Mouse (Mus musculus) gonadal fat pad, adult 2 months (tissue): ENCODE data around the gene Duoxa2. TPM values are rescaled to one million over a fixed set of nuclear protein-coding genes. Genes with fewer than 3 reads are reported as not detected.
A peak's percentile ranks its signal among the peaks of the same experiment; 100 is the strongest.
"Not testable (repeated sequence)": the region's sequence is repeated elsewhere in the genome, so short reads cannot be mapped to it uniquely, and the experiment has no call there.

ENCODE experiments used
- DNase-seq: peaks from one replicate; pipeline ENCODE4 v3.0.0-alpha.2; 2012; ENCODE audit warnings: low read depth
- polyA plus RNA-seq: library from polyadenylated mRNA; depleted of rRNA; stranded (reverse); fragments of >200 nt; gene quantifications from 2 replicates; pipeline ENCODE4 v1.2.3, GENCODE M21; 2012

The Duoxa2 gene
- polyA plus RNA-seq, 1 experiment: 0.32 TPM

DNA sequence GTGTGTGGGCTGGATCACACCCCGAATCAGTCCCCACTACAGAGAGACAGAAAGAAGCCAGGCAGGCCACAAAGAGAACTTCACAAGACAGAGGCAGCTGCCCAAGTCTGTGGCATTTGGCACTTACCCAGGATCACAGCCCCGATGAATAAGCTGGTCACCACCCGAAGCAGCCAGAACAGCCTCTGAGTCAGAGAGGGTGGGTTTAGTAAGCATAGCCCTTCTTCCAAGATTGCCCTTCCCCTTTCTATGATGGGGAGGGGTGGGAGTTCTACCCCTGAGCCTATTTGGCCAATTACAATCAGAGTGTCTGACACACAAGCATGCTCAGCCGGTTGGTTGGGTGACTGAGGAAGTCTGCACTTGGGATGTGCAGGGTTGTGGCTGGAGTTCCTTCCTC, 7.5 kb downstream of the Duoxa2 start:
- no peak for DNase-seq

GRCm38 (mm10) chr2:122309647-122310046, 10.9 kb downstream of the Duoxa2 start:
- no peak for DNase-seq

DNA sequence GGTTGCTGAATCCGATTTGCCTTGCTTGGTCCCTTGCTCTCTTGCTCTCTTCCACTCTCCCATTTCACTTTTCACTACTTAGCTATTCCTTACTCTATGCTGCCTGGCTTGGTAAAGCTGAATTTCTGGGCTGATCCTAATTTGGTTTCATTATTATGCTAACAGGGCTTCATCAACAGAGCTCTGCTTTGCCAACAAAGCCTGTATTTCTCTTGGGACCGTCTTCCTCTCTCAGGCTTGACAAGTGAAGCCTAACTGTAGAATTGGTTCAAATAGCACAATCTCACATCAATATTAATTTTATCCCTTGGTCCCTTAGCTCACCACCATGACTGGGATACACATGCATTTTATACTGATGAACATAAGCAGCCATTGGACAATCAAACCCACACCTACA, 12.9 kb downstream of the Duoxa2 start:
- no peak for DNase-seq

- DNase-seq: peak; percentile 55
Measured at GRCm38 (mm10) chr2:122312722-122313417, 14.2 kb downstream of the Duoxa2 start.

DNA sequence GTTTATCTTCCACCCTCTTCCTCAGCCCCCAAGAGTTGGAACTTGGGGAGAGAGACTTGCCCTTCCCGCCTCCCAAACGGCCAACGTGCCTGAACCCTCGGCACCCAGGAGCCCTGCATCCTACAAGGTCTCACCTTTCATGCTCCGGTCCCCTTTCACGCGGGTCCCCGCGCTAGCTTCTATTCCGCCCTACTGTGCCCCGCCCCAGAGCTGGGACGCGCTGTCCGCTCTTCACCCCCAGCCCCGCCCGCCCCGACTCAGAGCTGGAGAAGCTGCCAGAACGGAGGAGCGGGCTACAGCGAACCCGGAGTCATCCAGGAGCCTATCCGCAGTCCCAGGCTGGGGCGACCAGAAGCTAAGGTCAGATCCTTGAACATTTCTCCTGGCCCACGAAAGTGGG, 14.8 kb downstream of the Duoxa2 start, which contains the start of gene Duoxa1:
TSS of gene Duoxa1 (minus strand) at position 195 of the 400 bp plus-strand sequence.
- no peak for DNase-seq

DNA sequence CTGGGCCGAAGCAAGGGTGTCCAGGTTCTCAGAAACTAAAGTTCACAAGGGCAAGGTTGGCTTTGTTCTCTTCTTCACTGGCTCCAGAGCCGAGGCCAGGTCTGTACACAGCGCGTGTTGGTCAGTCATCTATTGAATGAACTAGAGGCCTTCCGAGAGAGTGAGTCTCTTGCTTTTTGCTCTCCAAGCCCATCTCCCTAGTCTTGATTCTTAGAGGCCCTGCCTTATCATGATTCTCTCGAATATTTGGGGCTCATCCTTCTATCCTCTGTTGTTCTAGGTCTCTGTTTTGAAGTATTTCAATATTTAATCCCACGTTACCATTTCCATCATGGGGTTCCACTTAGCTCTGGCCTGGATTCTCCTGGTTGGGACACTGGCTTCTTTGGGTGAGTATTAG, 16.7 kb downstream of the Duoxa2 start, which contains the start of gene Duox1:
TSS of gene Duox1 (plus strand) at position 301 of the 400 bp plus-strand sequence.
- no peak for DNase-seq

DNA sequence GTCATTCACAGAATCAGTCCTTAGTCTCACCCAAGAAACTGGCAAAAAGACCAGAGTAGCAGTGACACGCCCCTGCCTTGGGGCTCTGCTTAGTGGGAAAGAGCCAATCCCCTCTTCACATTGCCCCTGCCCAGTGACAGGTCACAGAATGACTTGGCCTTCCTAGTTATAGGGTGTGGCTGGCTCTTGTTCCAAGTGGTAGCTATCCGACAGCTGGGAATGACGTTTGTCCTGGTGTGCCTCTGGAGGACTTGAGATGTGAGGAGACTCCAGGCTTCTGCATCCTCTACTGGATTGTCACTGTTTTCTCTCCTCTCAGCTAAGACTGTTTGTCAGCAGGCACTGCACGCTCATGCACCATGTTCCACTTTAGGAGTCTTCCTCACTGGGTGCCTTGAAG, 18.7 kb downstream of the Duoxa2 start:
- no peak for DNase-seq

DNA sequence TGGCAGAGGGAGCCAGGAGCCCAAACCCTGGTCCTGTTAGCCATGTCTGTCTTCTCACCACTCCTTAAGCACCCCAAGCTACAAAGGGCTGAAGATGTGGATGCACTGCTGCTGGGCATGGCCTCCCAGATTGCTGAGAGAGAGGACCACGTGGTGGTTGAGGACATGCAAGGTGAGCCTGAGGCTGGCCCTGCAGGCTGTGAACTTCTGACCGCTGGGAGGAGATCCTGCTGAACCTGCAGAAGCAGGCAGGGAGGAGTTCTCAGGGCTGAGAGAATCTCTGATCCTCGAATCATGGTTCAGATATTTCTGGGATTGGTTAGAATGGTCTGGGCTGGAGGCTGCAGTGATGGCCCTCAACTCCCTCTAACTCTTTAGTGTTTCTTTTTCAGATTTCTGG, 25.3 kb downstream of the Duoxa2 start:
- DNase-seq: no peak

- DNase-seq: no peak
Measured at GRCm38 (mm10) chr2:122324586-122324985, 25.9 kb downstream of the Duoxa2 start.

GRCm38 (mm10) chr2:122325361-122325760, 26.7 kb downstream of the Duoxa2 start:
- no peak for DNase-seq

- no peak for DNase-seq
Measured at GRCm38 (mm10) chr2:122327986-122328385, 29.3 kb downstream of the Duoxa2 start.

- DNase-seq: not testable (repeated sequence)
Measured at GRCm38 (mm10) chr2:122330317-122330716, 31.6 kb downstream of the Duoxa2 start.

DNA sequence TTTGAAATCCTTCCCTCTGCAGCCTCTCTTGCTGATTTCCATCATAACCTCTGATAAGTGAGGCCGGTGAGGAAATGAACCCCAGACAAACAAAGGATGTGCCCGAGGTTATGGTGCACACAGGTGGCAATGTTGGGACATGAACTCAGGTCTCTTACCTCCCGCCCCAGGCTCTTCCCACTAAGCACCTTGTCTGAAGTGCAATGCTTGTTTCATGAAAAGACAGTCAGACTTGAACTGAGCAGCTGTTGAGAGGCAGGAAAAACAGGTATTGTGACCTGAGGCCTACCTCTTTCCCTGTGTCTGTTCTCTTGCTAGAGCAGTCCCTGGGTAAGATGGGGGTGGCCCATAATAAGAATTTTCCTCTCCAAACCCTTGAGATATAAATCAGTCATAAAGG, 33.5 kb downstream of the Duoxa2 start:
- DNase-seq: peak; percentile 92

- DNase-seq: no peak
Measured at GRCm38 (mm10) chr2:122334170-122334569, 35.5 kb downstream of the Duoxa2 start.

DNA sequence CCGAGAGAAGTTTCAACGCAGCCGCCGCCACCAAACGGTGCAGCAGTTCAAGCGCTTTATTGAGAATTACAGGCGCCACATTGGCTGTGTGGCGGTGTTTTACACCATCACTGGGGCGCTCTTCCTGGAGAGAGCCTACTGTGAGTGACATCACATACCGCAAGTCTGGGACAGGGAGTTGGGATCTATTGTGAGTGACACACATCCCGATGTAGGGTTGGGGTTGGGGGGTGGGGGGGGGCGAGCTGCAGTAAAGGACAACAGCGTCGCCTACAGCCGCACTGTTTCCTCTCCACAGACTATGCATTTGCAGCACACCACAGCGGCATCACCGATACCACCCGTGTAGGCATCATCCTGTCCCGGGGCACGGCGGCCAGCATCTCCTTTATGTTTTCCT, 38.6 kb downstream of the Duoxa2 start:
- DNase-seq: no peak

DNA sequence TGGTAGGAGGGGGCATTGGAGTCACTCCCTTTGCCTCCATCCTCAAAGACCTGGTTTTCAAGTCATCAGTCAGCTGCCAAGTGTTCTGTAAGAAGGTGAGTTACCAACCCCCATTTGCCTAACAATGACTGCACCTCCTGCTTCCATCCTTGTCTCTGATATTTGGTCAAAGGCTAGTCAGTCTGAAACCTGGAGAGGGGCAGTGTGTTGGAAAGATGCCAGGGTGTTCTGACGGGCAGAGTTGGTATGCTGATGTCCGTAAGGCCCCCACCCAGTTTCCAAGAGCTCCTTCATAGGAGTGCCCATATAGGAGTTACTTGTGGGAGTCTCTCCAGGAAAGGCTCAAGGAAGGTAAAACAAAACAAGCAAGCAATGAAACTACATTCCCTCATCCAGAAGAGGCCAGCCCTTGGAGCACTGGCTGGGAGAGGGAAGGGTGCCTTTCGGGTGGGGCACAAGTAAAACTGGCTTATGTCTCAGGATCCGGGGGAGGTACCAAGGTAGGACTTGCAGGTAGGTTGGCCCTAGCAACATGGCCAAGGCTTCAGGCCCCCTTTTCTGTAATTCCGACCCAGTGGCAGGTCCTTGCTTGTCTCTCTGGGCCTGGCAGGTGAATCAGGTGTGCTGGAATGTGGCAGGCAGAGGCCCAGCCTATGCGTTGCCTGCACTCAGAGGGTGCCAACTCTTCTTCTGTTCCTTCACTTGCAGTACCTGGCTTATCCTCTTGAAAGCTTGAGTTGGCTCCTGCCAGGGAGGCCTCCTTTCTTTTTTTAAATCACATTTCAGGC, 46.6 kb downstream of the Duoxa2 start:
- DNase-seq: peak; percentile 68

DNA sequence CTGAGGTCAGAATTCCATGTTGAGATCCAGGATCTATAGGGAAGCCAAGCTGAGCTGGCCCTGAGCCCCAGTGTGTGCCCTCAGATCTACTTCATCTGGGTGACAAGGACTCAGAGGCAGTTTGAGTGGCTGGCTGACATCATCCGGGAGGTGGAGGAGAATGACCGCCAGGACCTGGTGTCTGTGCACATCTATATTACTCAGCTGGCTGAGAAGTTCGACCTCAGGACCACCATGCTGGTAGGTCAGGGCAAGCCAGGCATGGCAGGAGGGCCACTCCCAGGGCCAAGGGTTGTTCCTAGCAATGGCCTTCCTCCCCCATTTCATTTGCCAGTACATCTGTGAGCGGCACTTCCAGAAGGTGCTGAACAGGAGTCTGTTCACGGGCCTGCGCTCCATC, 47.5 kb downstream of the Duoxa2 start:
- DNase-seq: not testable (repeated sequence)

DNA sequence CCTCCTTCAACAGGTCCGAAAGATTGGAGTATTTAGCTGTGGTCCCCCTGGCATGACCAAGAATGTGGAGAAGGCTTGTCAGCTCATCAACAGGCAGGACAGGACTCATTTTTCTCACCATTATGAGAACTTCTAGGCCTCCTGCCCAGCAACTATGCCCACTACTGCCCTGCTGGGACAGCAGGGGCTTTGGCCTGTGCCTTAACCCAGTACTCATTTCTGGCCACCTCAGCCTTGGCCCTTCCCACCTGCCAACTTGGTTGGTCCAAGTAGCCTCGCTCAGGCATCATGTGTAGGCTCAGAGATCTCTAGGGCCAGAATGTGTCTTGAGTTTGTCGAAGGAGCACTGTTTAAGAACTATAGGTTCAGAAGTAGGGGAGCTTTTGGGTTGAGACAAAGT, 48.6 kb downstream of the Duoxa2 start:
- DNase-seq: no peak

GRCm38 (mm10) chr2:122348531-122349131, 49.9 kb downstream of the Duoxa2 start:
- no peak for DNase-seq

- DNase-seq: no peak
Measured at GRCm38 (mm10) chr2:122349136-122349785, 50.6 kb downstream of the Duoxa2 start.

GRCm38 (mm10) chr2:122351156-122351930, 52.6 kb downstream of the Duoxa2 start:
- no peak for DNase-seq
